Mouse (Mus musculus): Measurements from ENCODE around the gene Gm16181.

DNA sequence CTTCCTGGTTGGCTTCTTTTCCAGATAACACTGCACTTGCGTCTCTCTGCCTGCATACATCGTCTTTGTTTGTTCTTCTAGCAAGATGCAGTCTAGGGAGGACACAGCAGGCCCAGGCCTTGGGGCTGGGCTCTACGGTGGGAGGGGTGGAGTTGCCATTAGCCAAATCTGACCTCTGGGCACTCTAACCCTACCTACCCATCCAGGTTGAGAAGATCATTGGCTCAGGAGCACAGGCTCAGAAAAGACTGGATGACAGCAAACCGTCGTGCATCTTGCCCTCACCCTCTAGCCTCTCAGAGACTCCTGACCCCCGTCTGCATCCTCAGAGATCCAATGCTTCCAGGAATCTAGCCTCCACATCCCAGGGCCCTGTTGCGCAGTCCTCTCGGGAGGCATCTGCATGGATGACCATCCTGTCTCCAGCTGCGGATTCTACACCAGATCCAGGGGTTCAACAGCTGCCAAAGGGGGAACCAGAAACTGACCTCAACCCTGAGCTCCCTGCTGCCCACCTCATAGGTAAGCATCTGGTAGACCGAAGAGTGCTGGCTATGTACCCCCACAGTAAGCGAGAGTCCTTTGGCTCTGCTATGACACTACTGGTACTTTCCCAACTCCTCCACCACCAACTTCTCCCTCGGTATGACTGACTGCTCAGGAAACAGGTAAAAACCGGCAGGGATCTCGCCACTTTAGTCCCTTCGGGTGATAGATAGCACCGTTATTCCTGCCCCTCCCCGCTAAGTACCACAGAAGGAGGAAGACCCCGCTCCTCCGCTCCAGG, 25.6 kb upstream of the Gm16181 start:
- no peak for TF ChIP-seq POLR2A (IDR thresholded peaks at IDR 0.05; ENCODE audit: low read depth, low read length)
- TF ChIP-seq CTCF (conservative IDR thresholded peaks at IDR 0.05; ENCODE audit: insufficient read depth, insufficient read length, low read depth, low read length), result no peak

Data from kidney, adult 2 months (tissue).